Mouse (Mus musculus) cerebellum, adult 18-20 months (tissue): ENCODE measurements at regions not wholly inside any gene's neighbourhood (a gene's known extent, or its start where the extent isn't known, plus 50 kb on each side); places are given as distances from the start of the nearest gene placed in this dataset.
A peak's percentile ranks its signal among the peaks of the same experiment; 100 is the strongest.

Experiments used
- DNase-seq, 2 experiments: peaks; one replicate each; pipeline ENCODE4 v3.0.0; 2021

DNA sequence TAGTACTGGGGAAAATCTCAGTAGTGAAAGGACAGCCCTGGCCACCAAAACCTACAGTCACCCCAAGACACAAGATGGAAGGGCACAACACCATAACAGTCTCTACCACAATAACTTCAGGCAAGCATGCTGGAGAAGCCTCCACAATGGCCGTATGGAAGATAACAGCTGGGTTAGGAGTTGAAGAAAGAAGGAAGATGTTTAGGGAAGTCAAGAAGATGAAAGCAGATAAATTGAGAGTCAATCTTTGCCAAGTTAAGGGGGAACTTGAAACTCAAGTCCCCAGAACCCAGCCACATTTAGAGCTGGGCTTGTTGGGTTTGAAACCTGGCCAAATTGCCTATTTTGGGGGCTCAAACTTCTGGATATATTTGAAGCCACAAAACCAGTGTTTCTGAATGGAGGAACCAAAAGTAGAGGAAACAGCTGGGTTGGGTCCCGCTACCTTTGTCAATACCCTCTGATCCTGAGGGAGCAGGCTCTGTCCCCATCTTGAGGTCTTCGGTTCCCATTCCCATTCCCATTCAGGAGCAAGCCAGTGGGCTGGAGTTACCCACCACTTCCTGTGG lies 147.8 kb downstream of the Cdc5l start:
- no peak for DNase-seq

DNA sequence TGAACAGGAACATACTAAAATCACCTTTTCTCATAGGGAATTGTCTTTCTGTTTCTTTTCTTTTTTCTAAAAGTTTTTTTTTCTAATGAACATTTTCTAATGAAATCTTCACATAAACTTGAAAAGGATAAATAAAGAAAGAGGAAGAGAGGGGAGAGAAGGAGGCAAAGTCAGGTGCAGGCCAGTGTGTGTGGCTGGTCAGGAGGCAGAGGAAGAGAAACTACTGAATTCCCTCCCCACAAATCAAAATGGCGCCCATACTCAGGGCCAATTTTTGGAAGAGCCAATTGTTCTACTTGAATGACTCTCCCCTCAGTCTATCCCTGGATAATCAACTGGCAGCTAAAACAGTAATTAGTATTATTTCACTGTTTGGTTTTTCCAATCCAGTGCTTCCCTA lies 152.0 kb downstream of the Cdc5l start:
- no peak for DNase-seq

- DNase-seq: no peak
These were observed 153.7 kb downstream of the Cdc5l start for GRCm38 (mm10) chr17:45279811-45280205.

GRCm38 (mm10) chr17:45279075-45279810 lies 154.3 kb downstream of the Cdc5l start:
- DNase-seq: no peak

- DNase-seq: peak; percentile 39 to 51
These were observed 156.0 kb downstream of the Cdc5l start for GRCm38 (mm10) chr17:45277516-45277915.

GRCm38 (mm10) chr17:45276686-45277405 lies 156.7 kb downstream of the Cdc5l start:
- DNase-seq: peak; percentile 39 to 56

DNA sequence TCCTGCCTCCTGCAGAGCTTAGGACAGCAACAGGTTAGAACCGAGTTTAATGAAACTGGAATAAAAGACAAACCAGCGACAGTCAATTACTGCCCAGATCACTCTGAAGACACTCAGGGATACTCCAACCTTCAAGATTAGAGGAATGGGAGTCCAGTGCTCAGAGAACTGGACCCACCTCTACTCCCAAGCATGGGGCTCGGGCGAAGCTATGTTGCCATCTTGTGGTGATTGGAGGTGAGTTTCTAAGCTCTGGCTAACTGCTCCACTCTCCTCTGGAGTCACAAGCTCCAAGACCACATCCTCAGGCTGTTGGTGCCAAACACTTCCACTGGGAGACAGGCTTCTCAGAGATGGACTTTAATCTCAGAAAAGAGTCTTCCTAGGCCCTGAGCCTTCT lies 158.6 kb downstream of the Cdc5l start:
- DNase-seq: no peak

GRCm38 (mm10) chr17:45266776-45267175 lies 166.8 kb downstream of the Cdc5l start:
- no peak for DNase-seq

DNA sequence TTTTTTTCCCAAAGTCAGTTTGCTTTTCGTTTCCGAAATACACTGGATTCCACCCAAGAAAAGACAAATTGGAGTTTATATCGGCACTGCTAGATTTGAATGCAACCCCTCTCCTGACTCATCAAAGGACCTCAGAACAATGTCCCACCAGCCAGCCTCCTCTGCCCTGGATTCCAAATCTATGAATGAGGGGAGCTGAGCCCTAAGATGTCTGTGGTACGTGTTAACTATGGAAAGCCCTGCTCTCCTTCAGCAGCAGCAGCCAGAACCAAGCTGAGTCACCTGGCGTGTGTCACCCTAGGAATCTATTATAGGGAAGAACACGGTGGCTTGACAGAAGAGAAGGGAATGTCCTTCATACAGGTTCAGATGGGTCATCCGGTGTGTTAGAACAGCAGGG lies 167.9 kb downstream of the Cdc5l start:
- no peak for DNase-seq

- no peak for DNase-seq
These were observed 169.1 kb downstream of the Cdc5l start for GRCm38 (mm10) chr17:45264434-45264833.

DNA sequence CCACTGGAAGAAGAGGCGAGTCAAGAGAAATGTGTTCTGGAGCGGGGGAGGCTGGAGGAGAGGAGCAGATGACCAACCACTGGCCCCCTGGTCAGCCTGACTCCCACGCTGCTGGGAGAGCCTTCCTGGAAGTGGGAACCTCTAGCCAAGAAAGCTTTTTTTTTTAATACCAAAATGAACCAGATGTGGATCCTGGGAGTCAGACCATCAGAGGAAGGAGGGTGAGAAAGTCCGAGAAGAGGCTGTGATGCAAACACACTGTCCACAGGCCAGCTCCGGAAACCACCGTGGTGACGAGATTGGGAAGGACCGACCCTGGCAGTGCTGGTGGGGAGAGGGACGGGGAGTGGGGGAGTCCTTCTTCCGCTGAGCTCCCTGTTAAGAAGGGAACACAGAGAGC lies 173.1 kb downstream of the Cdc5l start:
- DNase-seq: no peak

- no peak for DNase-seq
These were observed 175.5 kb downstream of the Cdc5l start for GRCm38 (mm10) chr17:45258007-45258406.

- DNase-seq: no peak
These were observed 180.8 kb downstream of the Cdc5l start for GRCm38 (mm10) chr17:45252593-45253230.

DNA sequence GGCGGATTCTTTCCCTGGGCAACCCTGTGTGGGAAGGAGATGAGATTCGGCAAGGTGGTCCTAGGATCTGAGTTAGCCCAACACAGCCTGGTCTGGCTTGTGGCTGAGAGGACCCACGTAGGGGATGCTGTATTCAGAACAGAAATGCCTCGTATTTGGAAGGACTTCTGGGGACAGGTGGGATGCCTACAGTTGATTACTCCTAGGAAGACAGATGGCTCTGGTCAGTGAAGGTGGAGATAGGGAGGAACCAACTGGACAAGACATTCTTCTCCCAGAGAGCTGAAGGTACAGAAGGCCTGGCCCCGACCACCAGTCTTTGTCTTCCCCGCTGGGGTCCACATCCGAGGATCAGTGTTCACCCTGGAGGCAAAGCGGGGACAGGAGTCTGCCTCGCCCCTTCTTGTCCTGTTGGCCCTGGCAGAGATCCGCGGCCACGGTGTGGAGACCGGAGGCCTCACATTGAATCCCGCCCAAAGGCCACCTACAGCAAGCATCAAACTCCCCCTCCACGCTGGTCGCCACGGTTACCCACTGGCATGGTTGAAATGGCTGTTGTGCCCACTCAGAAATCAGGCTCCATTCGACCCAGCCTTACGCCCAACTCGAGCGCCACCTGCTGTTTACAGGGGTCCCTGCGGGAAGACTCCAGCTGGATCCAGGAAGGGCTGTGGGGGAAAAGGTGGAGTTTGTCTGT lies 182.4 kb downstream of the Cdc5l start:
- peak; percentile 68 to 78 for DNase-seq

DNA sequence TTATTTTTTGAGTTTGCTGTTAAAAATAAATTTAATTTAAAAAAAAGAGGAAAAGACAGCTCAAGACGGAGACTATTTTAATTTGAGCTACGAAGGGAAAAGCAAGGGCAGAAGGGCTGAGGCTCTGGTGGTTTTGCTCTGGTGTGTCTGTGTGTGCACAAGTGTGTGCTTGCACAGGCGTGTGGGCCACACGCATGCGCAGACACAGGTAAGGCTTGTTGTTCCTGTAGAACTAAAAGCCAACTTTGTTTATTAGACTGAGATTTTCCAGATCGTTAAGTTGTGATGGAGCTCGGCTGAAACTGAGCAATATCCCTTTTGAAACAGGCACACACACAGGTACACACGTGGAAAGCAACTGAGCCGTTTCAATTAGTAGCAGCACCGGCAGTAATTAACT lies 183.1 kb downstream of the Cdc5l start:
- no peak for DNase-seq

DNA sequence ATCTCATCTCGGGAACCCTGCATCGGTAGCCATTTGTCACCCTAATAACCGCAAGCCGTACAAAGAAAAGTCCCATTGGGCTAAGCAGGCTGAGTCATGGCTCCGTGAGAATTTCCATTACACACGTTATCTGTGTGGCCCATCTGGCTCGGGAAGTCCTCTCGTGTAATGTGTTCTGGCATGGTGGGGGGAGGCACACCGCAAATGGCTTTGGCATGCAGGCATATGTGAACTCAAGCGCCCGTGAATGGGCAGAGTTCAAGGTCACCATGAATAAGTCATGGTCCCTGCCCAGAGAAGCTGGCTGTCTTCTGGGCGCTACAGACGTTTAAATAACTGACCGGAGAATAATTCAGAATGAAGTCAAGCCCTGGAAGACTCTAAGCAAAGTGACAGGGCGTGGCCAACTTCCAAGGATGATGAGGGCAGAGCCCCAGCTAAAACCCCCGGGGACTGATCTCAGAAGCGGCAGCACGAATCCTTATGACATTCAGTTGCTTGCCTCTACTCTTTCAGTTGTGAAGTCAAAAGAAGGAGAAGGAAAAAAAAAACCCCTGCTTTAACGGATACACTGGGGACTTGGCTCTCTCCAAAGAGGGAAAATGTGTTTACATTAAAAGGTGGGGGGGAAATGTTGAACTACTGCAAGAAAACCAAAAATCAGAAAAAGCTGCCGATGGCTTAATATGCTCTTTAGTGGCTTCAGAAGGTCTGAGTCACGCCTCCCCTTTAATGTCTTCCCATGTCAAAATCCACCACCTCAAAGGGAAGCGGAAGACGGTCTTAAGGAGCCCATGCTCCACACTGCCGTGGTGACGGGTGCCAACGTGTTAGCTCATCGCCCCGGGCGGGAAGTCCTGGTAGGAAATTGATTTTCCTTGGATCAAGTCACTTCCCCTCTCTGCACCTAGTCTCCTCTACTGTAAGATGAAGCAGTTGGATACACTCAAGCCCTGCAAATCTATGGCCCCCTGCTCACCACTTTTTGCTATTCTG lies 186.1 kb downstream of the Cdc5l start:
- no peak for DNase-seq

DNA sequence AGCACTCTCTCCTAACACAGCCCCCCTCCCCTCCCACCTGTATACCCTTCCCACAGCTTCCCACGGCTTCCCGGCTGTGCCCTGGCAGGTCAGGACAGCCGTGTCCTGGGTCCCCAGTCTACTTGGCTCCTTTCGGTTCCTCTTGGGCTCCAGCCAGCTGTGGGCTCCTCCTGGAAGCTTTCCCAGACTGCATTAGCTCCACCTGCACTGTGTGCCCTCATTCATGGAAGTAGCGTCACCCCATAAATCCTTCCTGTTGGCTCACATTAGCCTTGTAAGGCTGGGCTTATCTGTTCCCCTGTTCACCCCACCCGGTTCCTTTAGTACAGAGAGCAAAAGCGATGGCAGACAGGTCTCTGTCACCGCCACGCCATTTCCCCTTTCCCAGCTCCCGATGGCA lies 188.7 kb downstream of the Cdc5l start:
- peak in 1 of 2 experiments; percentile 14 for DNase-seq

GRCm38 (mm10) chr17:45243103-45243502 lies 190.4 kb downstream of the Cdc5l start:
- DNase-seq: no peak

DNA sequence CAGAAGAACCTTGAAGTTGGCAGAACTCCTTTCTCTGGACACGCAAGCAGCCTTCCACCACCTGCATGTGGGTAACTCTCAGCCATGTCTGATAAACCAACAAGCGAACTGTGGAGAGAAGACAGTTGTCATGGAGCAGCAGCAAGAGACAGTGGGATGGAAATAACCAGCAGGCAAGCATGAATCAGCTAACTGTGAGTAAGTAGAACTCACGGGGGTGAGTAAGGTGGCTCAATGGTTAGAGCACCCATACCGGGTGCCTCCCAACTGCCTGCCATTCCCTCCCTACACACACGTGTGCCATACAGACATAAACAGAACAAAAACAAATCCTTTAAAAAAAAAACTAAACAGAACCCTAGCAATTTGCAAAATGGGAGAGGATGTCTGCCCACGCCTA lies 191.5 kb downstream of the Cdc5l start:
- DNase-seq: no peak

GRCm38 (mm10) chr17:45240963-45241543 lies 192.5 kb downstream of the Cdc5l start:
- DNase-seq: no peak

GRCm38 (mm10) chr17:45240545-45240944 lies 193.0 kb downstream of the Cdc5l start:
- no peak for DNase-seq
